Mouse (Mus musculus): ENCODE results near the gene Spc24. TPM values are rescaled to one million over a fixed set of nuclear protein-coding genes. Genes with fewer than 3 reads are reported as not detected.
"Not testable (repeated sequence)": the region's sequence is repeated elsewhere in the genome, so short reads cannot be mapped to it uniquely, and the experiment has no call there.

The Spc24 gene
- total RNA-seq, 1 experiment = 127 TPM

- Histone ChIP-seq H3K4me1 (ENCODE audit: control insufficient read depth in 2 of 2, insufficient read depth in 2 of 2, low read length in 2 of 2, poor library complexity in 1 of 2) (peaks cover 13 to 14% of the 10 kb centered on the region in 2 experiments; a peak in 3 of 4 replicates), H3K4me3 (ENCODE audit: insufficient read depth in 1 of 2, low read depth in 1 of 2, low read length in 2 of 2, poor library complexity in 1 of 2, severe bottlenecking in 1 of 2) (peak overlapping the region; percentile 54 to 55), H3K27ac (ENCODE audit: insufficient read depth, low read depth, low read length, poor library complexity, severe bottlenecking) (no peak overlapping the region), H3K9me3 (ENCODE audit: control insufficient read depth, insufficient read depth, low read depth, low read length) (no peaks in the 10 kb centered on the region), H3K36me3 (ENCODE audit: control insufficient read depth, insufficient read depth, low read length, poor library complexity, severe bottlenecking) (peaks cover 36% of the 10 kb centered on the region), H3K9ac (ENCODE audit: insufficient read depth, low read depth, low read length, poor library complexity, severe bottlenecking) (peak overlapping the region; percentile 17)
- DNase-seq (ENCODE audit: low read depth, low spot score) = no peak
- in situ Hi-C loops (cut with MboI; ENCODE audit: low sequenced_read_pairs in 2 of 2, unreplicated experiment in 2 of 2) = no loop called here
- TF ChIP-seq CHD2 (IDR thresholded peaks at IDR 0.05; ENCODE audit: low read depth, low read length) (no peak), MAFK (IDR thresholded peaks at IDR 0.05; ENCODE audit: insufficient read depth, low read depth, low read length) (no peak), ZC3H11A (IDR thresholded peaks at IDR 0.05; ENCODE audit: borderline replicate concordance, low read depth, low read length) (no peak), HCFC1 (IDR thresholded peaks at IDR 0.05; ENCODE audit: borderline replicate concordance, insufficient read depth, low read length) (no peak), ZNF384 (IDR thresholded peaks at IDR 0.05; ENCODE audit: low read depth, low read length) (no peak)
These were observed 35.5 kb upstream of the Spc24 start for GRCm38 (mm10) chr9:21795579-21795978.

- no peak overlapping the region for H3K27ac ChIP-seq (ENCODE audit: insufficient read depth, low read depth, low read length, poor library complexity, severe bottlenecking)
- peaks cover 40% of the 10 kb centered on the region for H3K36me3 ChIP-seq (ENCODE audit: control insufficient read depth, insufficient read depth, low read length, poor library complexity, severe bottlenecking)
- in situ Hi-C loops (cut with MboI; ENCODE audit: low sequenced_read_pairs in 2 of 2, unreplicated experiment in 2 of 2) = no loop called here
These were observed 34.8 kb upstream of the Spc24 start for GRCm38 (mm10) chr9:21794925-21795324.

GRCm38 (mm10) chr9:21794344-21794834 is 34.3 kb upstream of the Spc24 start:
- peaks cover 40% of the 10 kb centered on the region for H3K36me3 ChIP-seq (ENCODE audit: control insufficient read depth, insufficient read depth, low read length, poor library complexity, severe bottlenecking)
- H3K4me3 ChIP-seq (ENCODE audit: insufficient read depth in 1 of 2, low read depth in 1 of 2, low read length in 2 of 2, poor library complexity in 1 of 2, severe bottlenecking in 1 of 2) = peak overlapping the region; percentile 54 to 55; a peak in 1 of 4 replicates
- DNase-seq (ENCODE audit: low read depth, low spot score) = no peak
- H3K27ac ChIP-seq (ENCODE audit: insufficient read depth, low read depth, low read length, poor library complexity, severe bottlenecking) = no peak overlapping the region
- in situ Hi-C loops (cut with MboI; ENCODE audit: low sequenced_read_pairs in 2 of 2, unreplicated experiment in 2 of 2) = no loop called here
- H3K9ac ChIP-seq (ENCODE audit: insufficient read depth, low read depth, low read length, poor library complexity, severe bottlenecking) = no peak overlapping the region
- TF ChIP-seq CHD2 (IDR thresholded peaks at IDR 0.05; ENCODE audit: low read depth, low read length) = no peak
- no peaks in the 10 kb centered on the region for H3K9me3 ChIP-seq (ENCODE audit: control insufficient read depth, insufficient read depth, low read depth, low read length)
- peaks cover 7 to 11% of the 10 kb centered on the region in 2 experiments; a peak in 3 of 4 replicates for H3K4me1 ChIP-seq (ENCODE audit: control insufficient read depth in 2 of 2, insufficient read depth in 2 of 2, low read length in 2 of 2, poor library complexity in 1 of 2)

More at GRCm38 (mm10) chr9:21794925-21795324, 34.8 kb upstream of the Spc24 start:
- no peak for DNase-seq (ENCODE audit: low read depth, low spot score)
- TF ChIP-seq ZC3H11A (IDR thresholded peaks at IDR 0.05; ENCODE audit: borderline replicate concordance, low read depth, low read length) = no peak
- no peak for TF ChIP-seq ZNF384 (IDR thresholded peaks at IDR 0.05; ENCODE audit: low read depth, low read length)
- no peak for TF ChIP-seq HCFC1 (IDR thresholded peaks at IDR 0.05; ENCODE audit: borderline replicate concordance, insufficient read depth, low read length)
- TF ChIP-seq MAFK (IDR thresholded peaks at IDR 0.05; ENCODE audit: insufficient read depth, low read depth, low read length) = no peak
- TF ChIP-seq CHD2 (IDR thresholded peaks at IDR 0.05; ENCODE audit: low read depth, low read length) = no peak
- Histone ChIP-seq H3K9ac (ENCODE audit: insufficient read depth, low read depth, low read length, poor library complexity, severe bottlenecking) (peak overlapping the region; percentile 17), H3K9me3 (ENCODE audit: control insufficient read depth, insufficient read depth, low read depth, low read length) (no peaks in the 10 kb centered on the region), H3K4me3 (ENCODE audit: insufficient read depth in 1 of 2, low read depth in 1 of 2, low read length in 2 of 2, poor library complexity in 1 of 2, severe bottlenecking in 1 of 2) (peak overlapping the region; percentile 54 to 55), H3K4me1 (ENCODE audit: control insufficient read depth in 2 of 2, insufficient read depth in 2 of 2, low read length in 2 of 2, poor library complexity in 1 of 2) (peaks cover 12 to 13% of the 10 kb centered on the region in 2 experiments; a peak in 3 of 4 replicates)

GRCm38 (mm10) chr9:21793507-21793906 is 33.4 kb upstream of the Spc24 start:
- H3K4me1 ChIP-seq (ENCODE audit: control insufficient read depth in 2 of 2, insufficient read depth in 2 of 2, low read length in 2 of 2, poor library complexity in 1 of 2) = peaks cover 3 to 11% of the 10 kb centered on the region in 2 experiments; a peak in 3 of 4 replicates
- H3K9me3 ChIP-seq (ENCODE audit: control insufficient read depth, insufficient read depth, low read depth, low read length); DNase-seq (ENCODE audit: low read depth, low spot score); H3K9ac ChIP-seq (ENCODE audit: insufficient read depth, low read depth, low read length, poor library complexity, severe bottlenecking); H3K4me3 ChIP-seq (ENCODE audit: insufficient read depth in 1 of 2, low read depth in 1 of 2, low read length in 2 of 2, poor library complexity in 1 of 2, severe bottlenecking in 1 of 2); in situ Hi-C loops (cut with MboI; ENCODE audit: low sequenced_read_pairs in 2 of 2, unreplicated experiment in 2 of 2); H3K27ac ChIP-seq (ENCODE audit: insufficient read depth, low read depth, low read length, poor library complexity, severe bottlenecking): not testable (repeated sequence)
- peaks cover 44% of the 10 kb centered on the region for H3K36me3 ChIP-seq (ENCODE audit: control insufficient read depth, insufficient read depth, low read length, poor library complexity, severe bottlenecking)

- peaks cover 7 to 13% of the 10 kb centered on the region in 2 experiments for H3K4me1 ChIP-seq (ENCODE audit: control insufficient read depth in 2 of 2, insufficient read depth in 2 of 2, low read length in 2 of 2, poor library complexity in 1 of 2)
- no peaks in the 10 kb centered on the region for H3K9me3 ChIP-seq (ENCODE audit: control insufficient read depth, insufficient read depth, low read depth, low read length)
- no peak overlapping the region for H3K9ac ChIP-seq (ENCODE audit: insufficient read depth, low read depth, low read length, poor library complexity, severe bottlenecking)
- no peak for DNase-seq (ENCODE audit: low read depth, low spot score)
- no peak overlapping the region for H3K27ac ChIP-seq (ENCODE audit: insufficient read depth, low read depth, low read length, poor library complexity, severe bottlenecking)
- in situ Hi-C loops (cut with MboI; ENCODE audit: low sequenced_read_pairs in 2 of 2, unreplicated experiment in 2 of 2) = no loop called here
- H3K36me3 ChIP-seq (ENCODE audit: control insufficient read depth, insufficient read depth, low read length, poor library complexity, severe bottlenecking) = peaks cover 46% of the 10 kb centered on the region
- H3K4me3 ChIP-seq (ENCODE audit: insufficient read depth in 1 of 2, low read depth in 1 of 2, low read length in 2 of 2, poor library complexity in 1 of 2, severe bottlenecking in 1 of 2) = no peak overlapping the region
- TF ChIP-seq ZNF384 (IDR thresholded peaks at IDR 0.05; ENCODE audit: low read depth, low read length) (no peak), ZC3H11A (IDR thresholded peaks at IDR 0.05; ENCODE audit: borderline replicate concordance, low read depth, low read length) (no peak), CHD2 (IDR thresholded peaks at IDR 0.05; ENCODE audit: low read depth, low read length) (no peak), MAFK (IDR thresholded peaks at IDR 0.05; ENCODE audit: insufficient read depth, low read depth, low read length) (no peak), HCFC1 (IDR thresholded peaks at IDR 0.05; ENCODE audit: borderline replicate concordance, insufficient read depth, low read length) (no peak)
These were observed 32.5 kb upstream of the Spc24 start for GRCm38 (mm10) chr9:21792644-21793043.

Measured in ES-E14 (cell line).